Mouse (Mus musculus): ENCODE measurements around the gene Wdr89.
"Not testable (repeated sequence)": the region's sequence is repeated elsewhere in the genome, so short reads cannot be mapped to it uniquely, and the experiment has no call there.

The Wdr89 gene

GRCm38 (mm10) chr12:75669258-75670106, at the start of gene Wdr89:
Gene Wdr89 (minus strand): TSS chr12:75669537.
- peak; percentile 100 for DNase-seq

DNA sequence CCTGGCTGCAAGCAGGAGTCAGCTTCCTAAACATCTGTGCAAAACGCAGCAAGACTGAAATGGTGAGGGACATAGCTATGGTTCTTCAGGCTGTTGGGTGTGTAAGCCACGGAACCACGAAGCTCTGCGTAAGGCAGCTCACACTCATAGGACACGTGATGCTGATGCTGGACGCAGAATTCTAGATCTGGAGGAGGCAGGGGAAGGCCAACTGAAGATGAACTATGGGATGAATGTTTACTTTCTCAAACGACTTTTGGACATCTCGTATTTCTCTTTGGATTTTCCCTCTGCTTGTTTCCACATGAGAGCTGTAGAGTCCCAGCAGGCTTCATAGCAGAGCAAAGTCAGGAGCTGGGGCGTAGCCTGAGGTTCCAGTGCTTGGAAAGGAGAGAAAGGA, 44.3 kb upstream of the Wdr89 start:
- DNase-seq, result no peak

- not testable (repeated sequence) for DNase-seq
These were observed 43.6 kb upstream of the Wdr89 start for GRCm38 (mm10) chr12:75712905-75713304.

- DNase-seq, result no peak
These were observed 41.4 kb upstream of the Wdr89 start for GRCm38 (mm10) chr12:75710596-75711376.

GRCm38 (mm10) chr12:75709506-75709905, 40.2 kb upstream of the Wdr89 start:
- DNase-seq, result no peak

GRCm38 (mm10) chr12:75706670-75707069, 37.3 kb upstream of the Wdr89 start:
- DNase-seq, result no peak

GRCm38 (mm10) chr12:75702739-75703122, 33.4 kb upstream of the Wdr89 start:
- no peak for DNase-seq

DNA sequence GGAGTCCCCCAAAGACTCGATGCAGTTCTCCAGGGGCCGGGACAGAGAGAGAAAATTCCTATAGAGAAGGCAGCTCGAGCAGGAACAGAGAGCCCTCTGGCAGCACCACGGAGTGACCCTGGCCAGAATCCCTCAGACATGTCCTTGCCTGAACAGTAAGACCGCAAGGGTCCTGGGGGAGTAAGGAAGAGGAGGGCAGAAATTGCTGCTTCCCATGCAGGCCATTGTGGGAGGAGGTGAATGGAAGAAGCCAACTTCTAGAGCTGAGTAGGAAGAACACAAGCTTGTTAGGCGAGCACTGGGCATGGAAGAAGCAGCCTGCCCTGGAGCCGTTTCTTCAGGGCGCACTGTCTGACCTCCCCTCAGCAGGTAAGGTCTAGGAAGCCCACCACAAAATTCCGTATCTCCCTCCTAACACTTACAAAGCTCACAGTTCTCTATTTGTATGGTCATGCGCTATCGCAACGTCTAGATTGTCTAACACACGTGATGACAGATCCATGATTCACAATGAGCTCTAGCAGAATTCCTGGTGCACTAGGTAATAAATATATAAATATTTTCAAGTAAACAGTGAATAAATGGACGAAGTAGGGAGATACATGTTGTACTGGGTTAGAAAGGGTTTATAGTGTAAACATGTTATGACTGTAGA, 32.9 kb upstream of the Wdr89 start:
- no peak for DNase-seq

GRCm38 (mm10) chr12:75701173-75702083, 32.1 kb upstream of the Wdr89 start:
- DNase-seq, result no peak

GRCm38 (mm10) chr12:75698692-75699091, 29.4 kb upstream of the Wdr89 start:
- no peak for DNase-seq

- not testable (repeated sequence) for DNase-seq
These were observed 26.5 kb upstream of the Wdr89 start for GRCm38 (mm10) chr12:75695845-75696244.

DNA sequence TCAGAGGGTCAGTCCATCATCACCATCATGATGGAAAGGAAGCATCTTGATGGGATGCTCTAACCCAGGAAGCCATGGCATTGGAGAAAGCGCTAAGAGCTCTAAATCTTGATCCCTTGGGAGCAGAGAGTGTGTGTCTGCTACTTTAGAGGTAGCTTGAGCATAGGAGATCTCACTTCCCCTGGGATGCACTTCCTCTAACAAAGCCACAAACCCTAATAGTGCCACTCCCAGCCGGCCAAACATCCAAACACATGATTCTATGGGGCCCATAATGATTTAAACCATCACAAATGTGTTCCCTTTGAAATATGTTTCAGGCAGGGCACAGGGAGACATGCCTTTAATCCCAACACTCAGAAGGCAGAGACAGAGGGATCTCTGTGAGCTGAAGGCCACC, 19.7 kb upstream of the Wdr89 start:
- DNase-seq, result no peak

- no peak for DNase-seq
These were observed 18.0 kb upstream of the Wdr89 start for GRCm38 (mm10) chr12:75687314-75687713.

GRCm38 (mm10) chr12:75684026-75684425, 14.7 kb upstream of the Wdr89 start:
- DNase-seq, result not testable (repeated sequence)

DNA sequence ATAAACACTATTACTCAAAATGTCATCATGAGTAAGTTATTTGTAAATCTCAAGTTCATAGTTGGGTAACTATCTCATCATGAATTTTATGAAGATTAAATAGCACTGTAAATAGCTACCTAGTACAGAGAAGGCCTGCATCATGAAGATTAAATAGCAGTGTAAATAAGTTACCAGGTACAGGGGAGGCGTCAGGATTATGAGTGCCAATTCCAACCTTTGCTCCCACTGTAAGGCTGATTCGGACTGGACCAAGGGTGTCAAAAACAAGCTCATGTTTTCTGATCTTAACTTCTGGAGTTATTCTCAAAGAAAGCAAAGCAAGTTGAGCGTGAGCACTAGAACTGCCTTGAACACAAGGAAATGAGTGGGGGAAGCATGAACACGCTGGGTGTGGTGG, 14.3 kb upstream of the Wdr89 start:
- DNase-seq, result no peak

GRCm38 (mm10) chr12:75682842-75683241, 13.5 kb upstream of the Wdr89 start:
- no peak for DNase-seq

DNA sequence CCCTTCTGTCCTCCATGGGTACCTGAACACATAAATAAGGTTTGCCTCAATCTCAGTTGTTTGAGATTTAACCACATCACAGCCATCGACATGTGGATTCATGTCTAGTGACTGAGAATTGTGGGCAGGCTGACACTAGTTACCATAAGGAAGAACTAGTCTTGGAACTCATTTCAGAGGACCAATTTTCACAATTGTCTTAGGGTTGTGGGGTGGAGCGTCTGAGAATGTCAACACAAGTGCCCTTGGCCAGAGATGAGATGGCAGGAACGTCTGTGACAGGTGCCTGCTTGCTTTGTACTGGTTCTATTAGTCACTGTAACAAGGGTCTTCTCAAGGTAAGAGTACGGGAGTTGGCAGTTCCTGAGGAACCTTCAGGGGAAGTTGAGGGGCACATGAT, 11.8 kb upstream of the Wdr89 start:
- DNase-seq, result no peak

GRCm38 (mm10) chr12:75678393-75678792, 9.1 kb upstream of the Wdr89 start:
- DNase-seq, result no peak

DNA sequence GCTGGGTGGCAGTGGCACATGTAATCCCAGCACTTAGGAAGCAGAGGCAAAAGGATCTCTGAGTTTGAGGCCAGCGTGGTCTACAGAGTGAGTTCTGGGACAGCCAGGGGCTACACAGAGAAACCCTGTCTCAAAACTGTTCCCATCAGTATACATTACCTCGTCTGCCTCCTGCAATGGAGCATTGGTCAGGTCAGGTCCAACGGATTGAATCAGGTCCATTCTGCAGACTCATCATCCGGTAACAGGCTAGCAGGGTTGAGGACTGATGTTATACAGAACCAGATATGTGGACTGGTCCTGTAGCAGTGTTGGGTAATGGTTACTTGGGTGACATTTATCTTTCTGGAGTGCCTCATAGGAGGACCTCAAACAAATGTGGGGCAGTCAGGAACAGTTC, 3.3 kb upstream of the Wdr89 start:
- no peak for DNase-seq

DNA sequence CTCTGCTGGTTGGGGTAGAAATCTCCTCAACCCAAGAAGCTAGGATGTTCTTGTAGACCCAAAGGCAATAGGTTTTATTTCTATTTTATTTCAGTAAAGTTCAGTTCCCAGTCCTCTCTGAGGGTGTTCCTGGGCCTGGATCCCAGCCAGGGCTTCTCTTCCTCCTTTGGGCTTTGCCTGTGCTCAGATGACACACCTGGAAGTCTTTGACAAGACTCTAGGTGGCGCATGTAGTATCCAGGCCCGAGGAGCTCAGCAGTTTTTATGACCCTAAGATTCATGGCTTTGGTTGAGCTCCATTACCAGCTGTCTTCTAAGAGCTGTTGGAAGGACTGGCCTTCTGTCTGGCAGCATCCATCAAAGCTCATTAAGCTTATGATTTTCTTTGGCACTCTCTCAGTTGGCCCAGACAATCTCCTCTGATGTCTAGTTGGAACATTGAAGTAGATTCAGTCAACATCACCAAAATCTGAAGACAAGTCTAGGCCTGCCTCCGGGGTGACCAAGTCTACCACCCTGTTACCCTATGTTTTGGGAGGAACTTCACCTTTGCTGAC, 2.5 kb upstream of the Wdr89 start:
- DNase-seq, result peak; percentile 31

GRCm38 (mm10) chr12:75670611-75671010, 1.3 kb upstream of the Wdr89 start:
- peak; percentile 68 for DNase-seq

DNA sequence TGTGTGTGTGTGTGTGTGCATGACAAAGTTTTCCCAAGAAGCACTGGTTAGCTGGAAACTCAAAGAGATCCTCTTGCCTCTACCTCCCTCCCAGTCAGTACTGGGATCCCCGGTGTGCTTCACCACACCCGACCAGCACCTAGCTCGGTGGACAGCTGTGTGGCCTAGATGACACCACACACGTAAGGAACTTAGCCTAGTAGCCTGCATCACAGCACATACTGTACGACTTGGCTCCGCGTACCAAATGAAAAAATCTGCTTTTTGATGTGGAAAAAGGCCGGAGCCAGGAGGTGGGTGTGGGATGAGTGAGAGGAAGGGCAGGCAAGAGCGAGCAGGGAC, 450 bp downstream of the Wdr89 start:
- DNase-seq, result no peak
